Mouse (Mus musculus): ENCODE data around the gene Mt4. TPM values are rescaled to one million over a fixed set of nuclear protein-coding genes. Genes with fewer than 3 reads are reported as not detected.
"Not testable (repeated sequence)": the region's sequence is repeated elsewhere in the genome, so short reads cannot be mapped to it uniquely, and the experiment has no call there.

Gene Mt4
- polyA plus RNA-seq, 1 experiment from 2014 or later = not detected

GRCm38 (mm10) chr8:94113972-94114371, 23.0 kb upstream of the Mt4 start:
- Histone ChIP-seq H3K36me3 (no peaks in the 10 kb centered on the region), H3K4me1 (peaks cover 14% of the 10 kb centered on the region), H3K27me3 (ENCODE audit: low read depth, poor library complexity, severe bottlenecking) (no peaks in the 10 kb centered on the region), H3K9me3 (replicated peaks) (no peaks in the 10 kb centered on the region), H3K4me3 (no peak overlapping the region), H3K27ac (replicated peaks) (no peak overlapping the region)
- DNase-seq (ENCODE audit: low spot score) = no peak
- WGBS = 89% methylated on average over 2 of the region's 2 CpGs

GRCm38 (mm10) chr8:94118776-94119430, 18.1 kb upstream of the Mt4 start:
- H3K4me1 ChIP-seq = peaks cover 38% of the 10 kb centered on the region
- H3K36me3 ChIP-seq = no peaks in the 10 kb centered on the region
- DNase-seq (ENCODE audit: low spot score) = peak; percentile 68
- H3K4me3 ChIP-seq = peak overlapping the region; percentile 36
- 2% methylated on average over 6 of the region's 6 CpGs for WGBS
- peak overlapping the region; percentile 85 for H3K27ac ChIP-seq (replicated peaks)
- no peaks in the 10 kb centered on the region for H3K9me3 ChIP-seq (replicated peaks)
- no peaks in the 10 kb centered on the region for H3K27me3 ChIP-seq (ENCODE audit: low read depth, poor library complexity, severe bottlenecking)

GRCm38 (mm10) chr8:94121625-94122024, 15.4 kb upstream of the Mt4 start:
- Histone ChIP-seq H3K4me3 (no peak overlapping the region), H3K36me3 (no peaks in the 10 kb centered on the region), H3K27me3 (ENCODE audit: low read depth, poor library complexity, severe bottlenecking) (no peaks in the 10 kb centered on the region), H3K27ac (replicated peaks) (peak overlapping the region; percentile 42; the same call in 1 of the 2 replicates), H3K9me3 (replicated peaks) (no peaks in the 10 kb centered on the region), H3K4me1 (peaks cover 38% of the 10 kb centered on the region)
- WGBS = 84% methylated on average over 9 of the region's 9 CpGs
- DNase-seq (ENCODE audit: low spot score) = no peak

- no peak for DNase-seq (ENCODE audit: low spot score)
- Histone ChIP-seq H3K36me3 (no peaks in the 10 kb centered on the region), H3K9me3 (replicated peaks) (no peaks in the 10 kb centered on the region), H3K27me3 (ENCODE audit: low read depth, poor library complexity, severe bottlenecking) (no peaks in the 10 kb centered on the region), H3K4me1 (peaks cover 35% of the 10 kb centered on the region), H3K27ac (replicated peaks) (no peak overlapping the region), H3K4me3 (no peak overlapping the region)
- WGBS = 65% methylated on average over 8 of the region's 8 CpGs
Measured at GRCm38 (mm10) chr8:94122711-94123468, 14.1 kb upstream of the Mt4 start.

GRCm38 (mm10) chr8:94127711-94128110, 9.3 kb upstream of the Mt4 start:
- Histone ChIP-seq H3K9me3 (replicated peaks) (no peaks in the 10 kb centered on the region), H3K27ac (replicated peaks) (no peak overlapping the region), H3K27me3 (ENCODE audit: low read depth, poor library complexity, severe bottlenecking) (no peaks in the 10 kb centered on the region), H3K4me1 (peaks cover 6% of the 10 kb centered on the region), H3K4me3 (no peak overlapping the region), H3K36me3 (no peaks in the 10 kb centered on the region)
- no peak for DNase-seq (ENCODE audit: low spot score)
- WGBS = 86% methylated on average over 6 of the region's 6 CpGs

- no peak overlapping the region for H3K27ac ChIP-seq (replicated peaks)
- H3K4me3 ChIP-seq = no peak overlapping the region
- H3K36me3 ChIP-seq = no peaks in the 10 kb centered on the region
- H3K4me1 ChIP-seq = no peaks in the 10 kb centered on the region
- no peak for DNase-seq (ENCODE audit: low spot score)
- no peaks in the 10 kb centered on the region for H3K27me3 ChIP-seq (ENCODE audit: low read depth, poor library complexity, severe bottlenecking)
- no peaks in the 10 kb centered on the region for H3K9me3 ChIP-seq (replicated peaks)
- WGBS = 84% methylated on average over 6 of the region's 6 CpGs
Measured at GRCm38 (mm10) chr8:94129133-94129789, 7.7 kb upstream of the Mt4 start.

GRCm38 (mm10) chr8:94130126-94130525, 6.9 kb upstream of the Mt4 start:
- H3K27ac ChIP-seq (replicated peaks) = no peak overlapping the region
- no peak for DNase-seq (ENCODE audit: low spot score)
- H3K4me3 ChIP-seq = no peak overlapping the region
- H3K27me3 ChIP-seq (ENCODE audit: low read depth, poor library complexity, severe bottlenecking) = no peaks in the 10 kb centered on the region
- WGBS = 93% methylated on average over 4 of the region's 4 CpGs
- H3K9me3 ChIP-seq (replicated peaks) = no peaks in the 10 kb centered on the region
- H3K4me1 ChIP-seq = no peaks in the 10 kb centered on the region
- H3K36me3 ChIP-seq = no peaks in the 10 kb centered on the region

- Histone ChIP-seq H3K4me1 (no peaks in the 10 kb centered on the region), H3K27me3 (ENCODE audit: low read depth, poor library complexity, severe bottlenecking) (no peaks in the 10 kb centered on the region), H3K9me3 (replicated peaks) (no peaks in the 10 kb centered on the region), H3K4me3 (no peak overlapping the region), H3K27ac (replicated peaks) (no peak overlapping the region), H3K36me3 (no peaks in the 10 kb centered on the region)
- no peak for DNase-seq (ENCODE audit: low spot score)
- 87% methylated on average over 5 of the region's 5 CpGs for WGBS
Measured at GRCm38 (mm10) chr8:94132096-94132495, 4.9 kb upstream of the Mt4 start.

- H3K36me3 ChIP-seq; H3K27me3 ChIP-seq (ENCODE audit: low read depth, poor library complexity, severe bottlenecking); H3K4me3 ChIP-seq; DNase-seq (ENCODE audit: low spot score); H3K4me1 ChIP-seq; H3K9me3 ChIP-seq (replicated peaks); H3K27ac ChIP-seq (replicated peaks): not testable (repeated sequence)
- WGBS = 78% methylated on average over 3 of the region's 3 CpGs
Measured at GRCm38 (mm10) chr8:94134601-94135000, 2.4 kb upstream of the Mt4 start.

- Histone ChIP-seq H3K27me3 (ENCODE audit: low read depth, poor library complexity, severe bottlenecking) (no peaks in the 10 kb centered on the region), H3K9me3 (replicated peaks) (no peaks in the 10 kb centered on the region), H3K27ac (replicated peaks) (no peak overlapping the region), H3K4me1 (no peaks in the 10 kb centered on the region), H3K36me3 (no peaks in the 10 kb centered on the region), H3K4me3 (no peak overlapping the region)
- WGBS = 89% methylated on average over 6 of the region's 6 CpGs
- DNase-seq (ENCODE audit: low spot score) = no peak
Measured at GRCm38 (mm10) chr8:94135556-94135955, 1.4 kb upstream of the Mt4 start.

GRCm38 (mm10) chr8:94136192-94136591, 805 bp upstream of the Mt4 start:
- Histone ChIP-seq H3K4me1 (no peaks in the 10 kb centered on the region), H3K27ac (replicated peaks) (no peak overlapping the region), H3K9me3 (replicated peaks) (no peaks in the 10 kb centered on the region), H3K27me3 (ENCODE audit: low read depth, poor library complexity, severe bottlenecking) (no peaks in the 10 kb centered on the region), H3K36me3 (no peaks in the 10 kb centered on the region), H3K4me3 (no peak overlapping the region)
- no peak for DNase-seq (ENCODE audit: low spot score)
- WGBS = 79% methylated on average over 7 of the region's 7 CpGs

- H3K4me3 ChIP-seq = no peak overlapping the region
- H3K27me3 ChIP-seq (ENCODE audit: low read depth, poor library complexity, severe bottlenecking) = no peaks in the 10 kb centered on the region
- no peaks in the 10 kb centered on the region for H3K4me1 ChIP-seq
- DNase-seq (ENCODE audit: low spot score) = no peak
- H3K36me3 ChIP-seq = no peaks in the 10 kb centered on the region
- H3K9me3 ChIP-seq (replicated peaks) = no peaks in the 10 kb centered on the region
- H3K27ac ChIP-seq (replicated peaks) = no peak overlapping the region
- 80% methylated on average over 4 of the region's 4 CpGs for WGBS
Measured at GRCm38 (mm10) chr8:94140266-94140795, 3.3 kb downstream of the Mt4 start.

GRCm38 (mm10) chr8:94148236-94148635, 11.2 kb downstream of the Mt4 start:
- no peak overlapping the region for H3K4me3 ChIP-seq
- no peak overlapping the region for H3K27ac ChIP-seq (replicated peaks)
- DNase-seq (ENCODE audit: low spot score) = no peak
- H3K9me3 ChIP-seq (replicated peaks) = no peaks in the 10 kb centered on the region
- 37% methylated on average over 5 of the region's 5 CpGs for WGBS
- H3K4me1 ChIP-seq = peaks cover 27% of the 10 kb centered on the region
- H3K27me3 ChIP-seq (ENCODE audit: low read depth, poor library complexity, severe bottlenecking) = peaks cover 34% of the 10 kb centered on the region
- H3K36me3 ChIP-seq = no peaks in the 10 kb centered on the region
